Mouse (Mus musculus): ENCODE data around the gene 4931423N10Rik. TPM values are rescaled to one million over a fixed set of nuclear protein-coding genes. Genes with fewer than 3 reads are reported as not detected.
A peak's percentile ranks its signal among the peaks of the same experiment; 100 is the strongest.
"Not testable (repeated sequence)": the region's sequence is repeated elsewhere in the genome, so short reads cannot be mapped to it uniquely, and the experiment has no call there.

4931423N10Rik gene
- polyA plus RNA-seq (2016; fragmentation: Nextera tagmentation; extraction: Ambion mirVana), result not detected in 2 replicates

- H3K9ac ChIP-seq, result no peak within 1 kb of the TSS
- peaks cover 3% of the 10 kb centered on the region; the same call in 1 of the 2 replicates for H3K27me3 ChIP-seq (replicated peaks)
- 68% methylated on average over 15 of the region's 15 CpGs for WGBS (ENCODE audit: insufficient replicate concordance)
- H3K36me3 ChIP-seq, result no peaks in the 10 kb centered on the region
- ATAC-seq, result no peak
- no peak within 1 kb of the TSS for H3K4me2 ChIP-seq
- no peaks in the 10 kb centered on the region for H3K4me1 ChIP-seq
- H3K9me3 ChIP-seq (replicated peaks), result no peaks in the 10 kb centered on the region
- H3K27ac ChIP-seq, result no peak within 1 kb of the TSS
- no peak within 1 kb of the TSS for H3K4me3 ChIP-seq
These were observed at the start of gene 4931423N10Rik for GRCm38 (mm10) chr2:23207070-23207526. TSS of gene 4931423N10Rik (plus strand) at chr2:23207476.

- no peak overlapping the region for H3K27ac ChIP-seq
- ATAC-seq, result no peak
- no peak overlapping the region for H3K9ac ChIP-seq
- H3K9me3 ChIP-seq (replicated peaks), result no peaks in the 10 kb centered on the region
- H3K27me3 ChIP-seq (replicated peaks), result no peaks in the 10 kb centered on the region
- WGBS (ENCODE audit: insufficient replicate concordance), result 63% methylated on average over 3 of the region's 3 CpGs
- no peak overlapping the region for H3K4me3 ChIP-seq
- H3K36me3 ChIP-seq, result peaks cover 89% of the 10 kb centered on the region
- H3K4me1 ChIP-seq, result no peaks in the 10 kb centered on the region
- no peak overlapping the region for H3K4me2 ChIP-seq
These were observed 35.0 kb upstream of the 4931423N10Rik start for GRCm38 (mm10) chr2:23172305-23172704.

DNA sequence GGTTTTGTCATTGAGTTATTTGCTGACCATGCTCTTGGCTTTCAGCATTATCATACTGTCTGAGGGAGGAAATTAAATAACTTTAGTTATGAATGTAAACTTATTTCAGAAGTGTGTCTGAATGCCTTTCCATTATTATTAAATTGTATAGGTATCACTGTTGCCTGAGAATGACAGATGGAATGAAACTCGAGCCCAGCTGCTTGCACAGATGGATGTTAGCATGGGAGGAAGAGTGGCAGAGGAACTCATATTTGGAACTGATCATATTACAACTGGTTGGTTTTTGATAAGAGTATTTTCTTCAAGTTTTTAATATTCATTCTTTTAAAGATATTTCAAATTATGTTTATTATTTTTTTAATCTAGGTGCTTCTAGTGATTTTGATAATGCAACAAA, 12.9 kb upstream of the 4931423N10Rik start:
- H3K27ac ChIP-seq, result no peak overlapping the region
- no peak overlapping the region for H3K4me3 ChIP-seq
- H3K9ac ChIP-seq, result no peak overlapping the region
- H3K36me3 ChIP-seq, result peaks cover 79% of the 10 kb centered on the region
- WGBS (ENCODE audit: insufficient replicate concordance), result 78% methylated on average over 1 of the region's 1 CpGs
- no peaks in the 10 kb centered on the region for H3K9me3 ChIP-seq (replicated peaks)
- H3K4me2 ChIP-seq, result no peak overlapping the region
- no peak for ATAC-seq
- no peaks in the 10 kb centered on the region for H3K27me3 ChIP-seq (replicated peaks)
- H3K4me1 ChIP-seq, result no peaks in the 10 kb centered on the region

- no peak for ATAC-seq
These were observed 6.2 kb upstream of the 4931423N10Rik start for GRCm38 (mm10) chr2:23201034-23201433.

DNA sequence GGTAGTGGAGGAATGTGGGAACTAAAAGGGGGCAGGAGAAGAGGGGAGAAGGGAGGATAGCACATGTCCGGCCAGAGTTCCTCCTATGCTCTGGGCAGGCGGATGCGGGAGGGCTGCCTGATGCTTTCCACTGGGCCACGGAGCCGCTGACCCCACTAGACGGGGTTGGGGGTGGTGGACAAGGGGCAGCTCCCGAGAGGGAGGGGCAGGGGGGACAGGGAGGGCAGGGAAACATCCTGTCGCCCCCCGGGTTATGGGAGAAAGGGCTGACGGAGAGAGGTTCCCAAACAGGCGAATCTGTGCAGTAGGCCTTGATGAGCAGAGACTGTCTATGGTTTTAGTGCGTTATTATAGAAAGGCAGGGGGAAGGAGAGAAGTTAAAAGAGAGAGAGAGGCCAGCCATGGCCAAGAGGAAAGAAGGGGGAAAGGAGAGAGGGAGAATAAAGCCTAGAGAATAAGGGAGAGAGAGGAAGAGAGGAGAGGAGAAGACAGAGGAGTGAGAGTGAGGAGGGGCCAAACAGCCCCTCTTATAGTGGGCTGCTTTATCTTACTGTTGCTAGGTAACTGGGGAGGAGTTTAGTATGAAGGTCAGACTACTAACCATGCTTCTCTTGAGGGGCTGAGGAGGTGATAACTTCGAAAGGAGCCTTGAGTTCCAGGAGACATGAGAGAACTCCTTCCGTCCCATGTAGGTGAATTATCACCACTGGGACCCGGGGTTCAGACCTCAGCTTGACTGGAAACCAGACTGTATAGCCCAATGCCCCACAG, 4.2 kb upstream of the 4931423N10Rik start:
- H3K9ac ChIP-seq, result no peak overlapping the region
- no peak overlapping the region for H3K27ac ChIP-seq
- 50% methylated on average over 15 of the region's 15 CpGs for WGBS (ENCODE audit: insufficient replicate concordance)
- no peak for ATAC-seq
- no peaks in the 10 kb centered on the region for H3K27me3 ChIP-seq (replicated peaks)
- H3K4me2 ChIP-seq, result no peak overlapping the region
- peaks cover 21% of the 10 kb centered on the region for H3K36me3 ChIP-seq
- no peak overlapping the region for H3K4me3 ChIP-seq
- no peaks in the 10 kb centered on the region for H3K9me3 ChIP-seq (replicated peaks)
- no peaks in the 10 kb centered on the region for H3K4me1 ChIP-seq

More at GRCm38 (mm10) chr2:23201034-23201433, 6.2 kb upstream of the 4931423N10Rik start:
- WGBS (ENCODE audit: insufficient replicate concordance), result 67% methylated on average over 1 of the region's 1 CpGs
- Histone ChIP-seq H3K9me3 (replicated peaks) (no peaks in the 10 kb centered on the region), H3K27ac (no peak overlapping the region), H3K36me3 (peaks cover 31% of the 10 kb centered on the region), H3K4me2 (no peak overlapping the region), H3K4me1 (no peaks in the 10 kb centered on the region), H3K9ac (no peak overlapping the region), H3K4me3 (no peak overlapping the region), H3K27me3 (replicated peaks) (no peaks in the 10 kb centered on the region)

- WGBS (ENCODE audit: insufficient replicate concordance), result 63% methylated on average over 5 of the region's 5 CpGs
- H3K4me2 ChIP-seq, result no peak overlapping the region
- no peaks in the 10 kb centered on the region for H3K9me3 ChIP-seq (replicated peaks)
- no peaks in the 10 kb centered on the region for H3K4me1 ChIP-seq
- peaks cover 3% of the 10 kb centered on the region; the same call in 1 of the 2 replicates for H3K27me3 ChIP-seq (replicated peaks)
- H3K27ac ChIP-seq, result no peak overlapping the region
- H3K4me3 ChIP-seq, result no peak overlapping the region
- no peak overlapping the region for H3K9ac ChIP-seq
- H3K36me3 ChIP-seq, result no peaks in the 10 kb centered on the region
- ATAC-seq, result no peak
These were observed 6.4 kb downstream of the 4931423N10Rik start for GRCm38 (mm10) chr2:23213661-23214060.

DNA sequence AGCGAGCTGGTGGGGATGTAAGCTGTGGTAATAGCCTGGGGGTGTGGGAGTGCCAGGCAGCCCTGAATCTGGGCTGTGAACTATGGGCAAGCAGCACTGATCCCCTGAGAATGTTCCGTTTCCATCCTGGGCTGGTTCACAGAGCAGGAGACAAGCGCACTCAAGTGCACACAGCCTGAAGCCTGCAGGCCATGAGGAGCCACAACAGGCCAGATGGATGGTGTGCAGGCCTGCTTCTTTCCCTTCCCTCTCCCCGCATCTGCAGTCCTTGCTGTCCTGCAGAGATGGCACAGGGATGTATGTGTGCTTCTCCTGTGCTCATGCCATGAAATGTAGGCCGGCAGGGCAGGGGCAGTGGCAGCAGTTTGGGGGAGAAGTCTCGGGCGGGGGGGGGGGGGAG, 17.9 kb downstream of the 4931423N10Rik start:
- Histone ChIP-seq H3K9ac (no peak overlapping the region), H3K4me3 (no peak overlapping the region), H3K9me3 (replicated peaks) (no peaks in the 10 kb centered on the region), H3K36me3 (no peaks in the 10 kb centered on the region), H3K4me2 (no peak overlapping the region), H3K4me1 (no peaks in the 10 kb centered on the region), H3K27me3 (replicated peaks) (no peaks in the 10 kb centered on the region), H3K27ac (no peak overlapping the region)
- 61% methylated on average over 6 of the region's 7 CpGs for WGBS (ENCODE audit: insufficient replicate concordance)
- no peak for ATAC-seq

DNA sequence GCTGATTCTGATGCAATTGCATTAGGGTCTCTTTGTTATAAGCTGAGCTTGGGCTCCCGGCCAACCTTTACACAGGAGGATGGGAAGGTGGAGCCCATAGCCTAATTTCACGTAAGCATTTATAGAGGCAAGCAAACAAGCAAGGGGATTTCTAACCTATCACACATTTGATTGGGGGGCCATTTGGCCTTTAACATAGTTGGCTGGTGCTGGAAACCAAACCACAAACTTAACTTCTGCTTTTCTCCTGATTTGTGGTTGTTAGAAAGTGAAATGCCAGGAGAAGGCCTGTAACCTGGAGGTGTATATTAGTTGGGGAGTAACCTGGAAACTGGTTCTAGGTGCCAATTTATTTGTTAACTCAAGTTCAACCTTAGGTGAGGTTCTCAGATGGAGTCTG, 21.2 kb downstream of the 4931423N10Rik start:
- H3K4me1 ChIP-seq, result no peaks in the 10 kb centered on the region
- H3K9ac ChIP-seq, result no peak overlapping the region
- no peak for ATAC-seq
- WGBS (ENCODE audit: insufficient replicate concordance), result 25% methylated on average over 2 of the region's 2 CpGs
- H3K27me3 ChIP-seq (replicated peaks), result peaks cover 16% of the 10 kb centered on the region
- no peak overlapping the region for H3K27ac ChIP-seq
- H3K36me3 ChIP-seq, result no peaks in the 10 kb centered on the region
- no peak overlapping the region for H3K4me3 ChIP-seq
- no peak overlapping the region for H3K4me2 ChIP-seq
- no peaks in the 10 kb centered on the region for H3K9me3 ChIP-seq (replicated peaks)

DNA sequence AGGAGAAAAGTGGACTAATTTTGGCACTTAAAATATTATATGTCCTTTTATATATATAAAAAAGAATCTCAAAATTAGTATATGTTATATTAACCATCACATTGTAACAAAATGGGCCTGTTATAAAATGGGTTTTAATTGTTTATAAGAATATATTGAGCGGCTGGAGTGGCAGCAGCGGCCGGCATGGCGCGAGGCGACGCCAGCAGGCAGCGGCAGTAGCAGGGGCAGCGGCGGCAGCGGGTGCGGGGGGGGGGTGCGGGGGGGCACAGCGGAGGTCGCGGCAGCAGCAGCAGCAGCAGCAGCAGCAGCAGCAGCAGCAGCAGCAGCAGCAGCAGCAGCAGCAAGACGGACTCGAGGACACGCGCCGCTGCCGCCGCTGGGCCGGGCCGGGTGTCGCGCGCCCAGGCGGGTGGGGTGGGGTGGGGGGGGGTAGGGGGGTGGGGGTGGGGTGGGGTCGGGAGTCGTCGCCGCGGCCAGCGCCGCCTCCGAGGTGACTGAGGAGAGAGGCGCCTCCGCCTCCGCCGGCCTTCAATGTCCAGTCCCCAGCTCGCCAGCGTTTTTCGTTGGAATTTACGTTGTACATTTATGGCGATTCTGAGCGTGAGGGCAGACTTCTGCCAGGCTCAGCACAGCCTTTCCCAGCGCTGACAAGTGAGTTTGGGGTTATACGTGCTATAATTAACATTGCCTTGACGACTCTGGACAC, 26.9 kb downstream of the 4931423N10Rik start:
- ATAC-seq, result no peak
- H3K4me1 ChIP-seq, result no peaks in the 10 kb centered on the region

GRCm38 (mm10) chr2:23290991-23291390, 83.7 kb downstream of the 4931423N10Rik start:
- not testable (repeated sequence) for H3K27me3 ChIP-seq (replicated peaks); H3K27ac ChIP-seq; H3K9ac ChIP-seq; H3K9me3 ChIP-seq (replicated peaks); H3K4me2 ChIP-seq; H3K4me1 ChIP-seq; H3K4me3 ChIP-seq; H3K36me3 ChIP-seq; ATAC-seq
- WGBS (ENCODE audit: insufficient replicate concordance), result 46% methylated on average over 19 of the region's 19 CpGs

More for the DNA sequence above, 26.9 kb downstream of the 4931423N10Rik start:
- under 1% methylated on average over 27 of the region's 50 CpGs for WGBS (ENCODE audit: insufficient replicate concordance)
- Histone ChIP-seq H3K9ac (peak overlapping the region; percentile 27; the same call in 1 of the 2 replicates), H3K27me3 (replicated peaks) (peaks cover 37% of the 10 kb centered on the region), H3K4me3 (peak overlapping the region; percentile 48), H3K36me3 (no peaks in the 10 kb centered on the region), H3K4me2 (peak overlapping the region; percentile 72), H3K27ac (no peak overlapping the region), H3K9me3 (replicated peaks) (no peaks in the 10 kb centered on the region)

DNA sequence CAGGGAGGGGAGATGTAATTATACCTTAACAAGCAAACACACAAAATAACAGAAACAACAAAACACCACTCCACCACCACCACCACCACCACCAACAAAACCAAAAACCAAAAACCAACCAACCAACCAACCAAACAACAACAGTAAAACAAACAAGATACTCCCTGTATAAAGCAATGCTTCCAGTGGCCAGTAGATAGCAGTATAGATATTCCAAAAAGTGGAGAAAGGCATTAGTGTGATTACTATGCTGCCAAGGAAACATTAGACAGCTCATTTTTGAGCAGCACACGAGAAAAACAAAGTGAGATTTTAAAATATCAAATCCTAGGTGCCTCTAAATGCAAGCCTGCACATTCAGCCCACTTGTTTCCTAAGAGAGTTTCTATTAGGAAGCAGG, 107.6 kb downstream of the 4931423N10Rik start:
- no peaks in the 10 kb centered on the region for H3K9me3 ChIP-seq (replicated peaks)
- no peak overlapping the region for H3K9ac ChIP-seq
- no peak overlapping the region for H3K4me3 ChIP-seq
- H3K36me3 ChIP-seq, result no peaks in the 10 kb centered on the region
- WGBS (ENCODE audit: insufficient replicate concordance), result 10% methylated on average over 1 of the region's 1 CpGs
- H3K4me1 ChIP-seq, result no peaks in the 10 kb centered on the region
- H3K4me2 ChIP-seq, result no peak overlapping the region
- no peaks in the 10 kb centered on the region for H3K27me3 ChIP-seq (replicated peaks)
- no peak for ATAC-seq
- H3K27ac ChIP-seq, result no peak overlapping the region
